Mouse (Mus musculus): ENCODE measurements around the gene Fam118b. TPM values are rescaled to one million over a fixed set of nuclear protein-coding genes. Genes with fewer than 3 reads are reported as not detected.

The Fam118b gene
- total RNA-seq (2014; rRNA removed) (24.6 and 29.4 TPM in 2 replicates), polyA plus RNA-seq (2015; fragmentation: Nextera tagmentation; extraction: Ambion mirVana) (37.4 and 41.5 TPM in 2 replicates)

- Histone ChIP-seq H3K9ac (replicated peaks; ENCODE audit: low read length, poor library complexity, severe bottlenecking) (peak within 1 kb of the TSS; percentile 75), H3K36me3 (ENCODE audit: insufficient read depth, low read length) (no peaks in the 10 kb centered on the region), H3K9me3 (ENCODE audit: low read length) (no peaks in the 10 kb centered on the region), H3K4me2 (ENCODE audit: low read depth, low read length, poor library complexity, severe bottlenecking) (peak within 1 kb of the TSS; percentile 75), H3K4me1 (ENCODE audit: insufficient read depth, low read length) (peaks cover 12% of the 10 kb centered on the region; the same call in 1 of the 2 replicates), H3K4me3 (ENCODE audit: low read depth, low read length) (peak within 1 kb of the TSS; percentile 51), H3K27me3 (ENCODE audit: insufficient read depth, low read length) (no peaks in the 10 kb centered on the region), H3K27ac (ENCODE audit: low read depth, low read length) (peak within 1 kb of the TSS; percentile 83)
- DNase-seq (ENCODE audit: low spot score) (peak; percentile 95), ATAC-seq (ENCODE audit: low FRiP score) (peak; percentile 94)
- WGBS: 0% methylated on average over 57 of the region's 62 CpGs
- TF ChIP-seq CTCF (IDR thresholded peaks at IDR 0.05): no peak
Observed at GRCm38 (mm10) chr9:35267146-35267975, at the start of gene Fam118b, which contains the start of gene Rpusd4. Gene Fam118b (minus strand): TSS chr9:35267805. Gene Rpusd4 (plus strand): TSS chr9:35267865.

- no peaks in the 10 kb centered on the region for H3K27me3 ChIP-seq (ENCODE audit: insufficient read depth, low read length)
- TF ChIP-seq CTCF (IDR thresholded peaks at IDR 0.05): no peak
- DNase-seq (ENCODE audit: low spot score): no peak
- H3K4me1 ChIP-seq (ENCODE audit: insufficient read depth, low read length): no peaks in the 10 kb centered on the region; the same call in 1 of the 2 replicates
- H3K36me3 ChIP-seq (ENCODE audit: insufficient read depth, low read length): no peaks in the 10 kb centered on the region
- ATAC-seq (ENCODE audit: low FRiP score): no peak
- WGBS: 81% methylated on average over 3 of the region's 3 CpGs
- H3K4me2 ChIP-seq (ENCODE audit: low read depth, low read length, poor library complexity, severe bottlenecking): no peak overlapping the region
- no peaks in the 10 kb centered on the region for H3K9me3 ChIP-seq (ENCODE audit: low read length)
- no peak overlapping the region for H3K4me3 ChIP-seq (ENCODE audit: low read depth, low read length)
- H3K27ac ChIP-seq (ENCODE audit: low read depth, low read length): no peak overlapping the region
- H3K9ac ChIP-seq (replicated peaks; ENCODE audit: low read length, poor library complexity, severe bottlenecking): no peak overlapping the region
Observed at GRCm38 (mm10) chr9:35316771-35317211, 49.2 kb upstream of the Fam118b start.

- H3K4me1 ChIP-seq (ENCODE audit: insufficient read depth, low read length): no peaks in the 10 kb centered on the region; the same call in 1 of the 2 replicates
- no peak overlapping the region for H3K27ac ChIP-seq (ENCODE audit: low read depth, low read length)
- 20% methylated on average over 1 of the region's 1 CpGs for WGBS
- no peak overlapping the region for H3K4me3 ChIP-seq (ENCODE audit: low read depth, low read length)
- H3K36me3 ChIP-seq (ENCODE audit: insufficient read depth, low read length): no peaks in the 10 kb centered on the region
- DNase-seq (ENCODE audit: low spot score): no peak
- no peaks in the 10 kb centered on the region for H3K9me3 ChIP-seq (ENCODE audit: low read length)
- TF ChIP-seq CTCF (IDR thresholded peaks at IDR 0.05): no peak
- no peak overlapping the region for H3K9ac ChIP-seq (replicated peaks; ENCODE audit: low read length, poor library complexity, severe bottlenecking)
- no peaks in the 10 kb centered on the region for H3K27me3 ChIP-seq (ENCODE audit: insufficient read depth, low read length)
- no peak for ATAC-seq (ENCODE audit: low FRiP score)
- H3K4me2 ChIP-seq (ENCODE audit: low read depth, low read length, poor library complexity, severe bottlenecking): no peak overlapping the region
Observed at GRCm38 (mm10) chr9:35314254-35314653, 46.6 kb upstream of the Fam118b start.

DNA sequence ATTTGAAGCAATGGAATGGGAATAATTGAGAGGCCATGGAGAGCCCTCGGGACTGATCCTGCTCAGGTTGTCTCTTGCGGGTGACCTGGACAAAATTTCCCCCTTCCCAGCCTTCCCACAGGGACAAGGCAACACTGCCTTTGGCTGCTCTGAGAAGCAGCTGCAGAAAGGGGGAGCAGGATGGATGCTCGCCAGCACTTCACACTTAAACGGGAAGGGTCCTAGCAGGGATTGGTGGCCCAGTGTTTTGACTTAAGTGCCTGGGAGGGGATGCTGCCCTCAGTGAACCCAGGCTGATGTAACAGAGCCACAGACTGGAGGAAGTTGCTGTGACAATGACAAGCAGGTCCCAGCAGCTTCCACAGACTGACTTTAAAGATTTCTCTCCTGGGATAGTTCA is 46.0 kb upstream of the Fam118b start:
- H3K4me3 ChIP-seq (ENCODE audit: low read depth, low read length): no peak overlapping the region
- H3K36me3 ChIP-seq (ENCODE audit: insufficient read depth, low read length): no peaks in the 10 kb centered on the region
- H3K4me1 ChIP-seq (ENCODE audit: insufficient read depth, low read length): no peaks in the 10 kb centered on the region; the same call in 1 of the 2 replicates
- no peak for ATAC-seq (ENCODE audit: low FRiP score)
- TF ChIP-seq CTCF (IDR thresholded peaks at IDR 0.05): no peak
- WGBS: 27% methylated on average over 4 of the region's 4 CpGs
- DNase-seq (ENCODE audit: low spot score): no peak
- no peaks in the 10 kb centered on the region for H3K9me3 ChIP-seq (ENCODE audit: low read length)
- no peak overlapping the region for H3K9ac ChIP-seq (replicated peaks; ENCODE audit: low read length, poor library complexity, severe bottlenecking)
- no peaks in the 10 kb centered on the region for H3K27me3 ChIP-seq (ENCODE audit: insufficient read depth, low read length)
- no peak overlapping the region for H3K27ac ChIP-seq (ENCODE audit: low read depth, low read length)
- no peak overlapping the region for H3K4me2 ChIP-seq (ENCODE audit: low read depth, low read length, poor library complexity, severe bottlenecking)

- TF ChIP-seq CTCF (IDR thresholded peaks at IDR 0.05): no peak
- ATAC-seq (ENCODE audit: low FRiP score) (no peak), DNase-seq (ENCODE audit: low spot score) (no peak)
- Histone ChIP-seq H3K27ac (ENCODE audit: low read depth, low read length) (no peak overlapping the region), H3K4me3 (ENCODE audit: low read depth, low read length) (no peak overlapping the region), H3K9ac (replicated peaks; ENCODE audit: low read length, poor library complexity, severe bottlenecking) (no peak overlapping the region), H3K9me3 (ENCODE audit: low read length) (no peaks in the 10 kb centered on the region), H3K4me1 (ENCODE audit: insufficient read depth, low read length) (no peaks in the 10 kb centered on the region; the same call in 1 of the 2 replicates), H3K36me3 (ENCODE audit: insufficient read depth, low read length) (no peaks in the 10 kb centered on the region), H3K27me3 (ENCODE audit: insufficient read depth, low read length) (no peaks in the 10 kb centered on the region), H3K4me2 (ENCODE audit: low read depth, low read length, poor library complexity, severe bottlenecking) (no peak overlapping the region)
- 60% methylated on average over 3 of the region's 3 CpGs for WGBS
Observed at GRCm38 (mm10) chr9:35312516-35312915, 44.9 kb upstream of the Fam118b start.

GRCm38 (mm10) chr9:35310377-35310776 is 42.8 kb upstream of the Fam118b start:
- WGBS: 88% methylated on average over 6 of the region's 6 CpGs
- Histone ChIP-seq H3K9ac (replicated peaks; ENCODE audit: low read length, poor library complexity, severe bottlenecking) (no peak overlapping the region), H3K27ac (ENCODE audit: low read depth, low read length) (no peak overlapping the region), H3K4me1 (ENCODE audit: insufficient read depth, low read length) (no peaks in the 10 kb centered on the region; the same call in 1 of the 2 replicates), H3K4me3 (ENCODE audit: low read depth, low read length) (no peak overlapping the region), H3K4me2 (ENCODE audit: low read depth, low read length, poor library complexity, severe bottlenecking) (no peak overlapping the region), H3K27me3 (ENCODE audit: insufficient read depth, low read length) (no peaks in the 10 kb centered on the region), H3K36me3 (ENCODE audit: insufficient read depth, low read length) (no peaks in the 10 kb centered on the region), H3K9me3 (ENCODE audit: low read length) (no peaks in the 10 kb centered on the region)
- ATAC-seq (ENCODE audit: low FRiP score) (no peak), DNase-seq (ENCODE audit: low spot score) (no peak)
- no peak for TF ChIP-seq CTCF (IDR thresholded peaks at IDR 0.05)

All from midbrain, postnatal 0 days (tissue).